Mouse (Mus musculus): Measurements from ENCODE around the gene Snrk.

The Snrk gene

DNA sequence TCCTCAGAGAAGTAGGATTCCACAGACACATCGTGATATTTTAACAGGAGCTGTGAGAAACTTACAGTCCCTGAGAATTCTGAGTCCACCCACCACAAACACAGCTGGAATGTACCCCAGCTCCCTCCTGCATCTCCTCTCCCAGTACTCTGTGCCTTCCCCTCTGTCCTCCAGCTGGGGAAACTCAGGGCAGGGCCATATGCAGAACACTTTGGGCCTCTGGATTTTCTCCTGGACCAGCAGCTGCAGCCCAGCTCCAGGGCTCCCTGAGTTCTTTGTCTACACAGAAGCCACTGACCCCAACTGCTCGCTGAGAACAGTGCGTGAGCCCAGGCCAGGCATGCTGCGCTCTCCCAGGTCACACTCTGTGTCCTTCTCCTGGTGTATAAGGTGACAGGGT, 66.0 kb downstream of the Snrk start:
- DNase-seq (ENCODE audit: extremely low spot score) = no peak

DNA sequence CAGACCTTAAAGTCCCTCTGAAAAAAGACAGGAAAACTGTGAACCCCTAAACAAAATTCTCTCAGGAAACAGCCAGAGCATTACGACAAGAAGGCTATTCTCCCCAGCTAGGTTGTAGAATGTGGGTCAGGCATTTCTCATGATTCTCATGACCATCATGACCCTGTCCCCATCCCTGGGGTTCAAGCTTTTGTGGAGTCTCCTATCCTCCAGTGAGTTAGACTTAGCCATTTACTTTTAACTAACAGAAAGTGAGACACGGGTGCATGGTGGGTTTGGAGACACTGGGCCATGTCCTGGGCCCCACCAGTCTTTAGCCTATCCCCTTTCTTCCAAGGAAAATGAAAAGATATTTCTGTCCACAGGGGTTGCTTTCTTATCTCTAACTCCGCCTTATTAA, 67.3 kb downstream of the Snrk start:
- DNase-seq (ENCODE audit: extremely low spot score) = no peak

DNA sequence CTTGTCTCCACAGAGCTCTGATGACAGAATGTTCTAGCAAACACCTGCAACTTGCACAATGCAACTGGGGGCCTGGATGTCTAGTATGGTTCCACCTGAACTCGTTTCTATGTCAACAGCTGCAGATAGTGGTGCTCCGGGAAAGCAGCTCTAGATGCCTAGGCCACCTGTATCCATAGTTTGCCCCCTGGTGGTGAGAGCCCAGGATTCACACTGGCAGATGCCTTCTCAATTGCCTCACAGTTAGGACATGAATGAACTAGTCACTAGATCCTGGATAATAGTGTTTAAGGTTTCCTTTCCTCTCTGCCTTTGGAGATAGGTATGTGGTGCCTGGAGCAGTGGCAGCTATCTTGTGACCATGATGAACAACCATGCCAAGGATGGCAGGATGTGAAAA, 68.0 kb downstream of the Snrk start:
- peak; percentile 59 for DNase-seq (ENCODE audit: extremely low spot score)

DNA sequence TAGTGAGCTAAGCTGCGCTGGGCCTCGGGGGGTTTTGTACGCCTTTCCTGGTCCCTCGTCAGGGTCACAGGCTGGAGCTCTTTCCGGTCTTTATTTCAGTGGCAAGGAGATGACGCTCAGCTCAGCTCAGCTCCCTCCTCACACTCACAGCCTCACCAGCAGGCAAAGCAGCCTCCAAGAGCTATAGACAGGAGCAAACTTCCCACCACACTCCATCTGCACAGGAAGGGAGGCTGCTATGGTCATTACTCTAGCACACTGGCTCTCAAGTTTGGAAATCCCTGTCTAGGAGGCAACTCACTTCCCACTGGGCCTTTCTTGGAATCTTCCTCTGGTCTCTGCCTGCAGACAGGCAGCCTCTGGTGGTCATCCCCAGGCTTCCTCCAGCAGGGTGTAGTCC, 68.9 kb downstream of the Snrk start:
- no peak for DNase-seq (ENCODE audit: extremely low spot score)

- no peak for DNase-seq (ENCODE audit: extremely low spot score)
These were observed 69.7 kb downstream of the Snrk start for GRCm38 (mm10) chr9:122186643-122187226.

DNA sequence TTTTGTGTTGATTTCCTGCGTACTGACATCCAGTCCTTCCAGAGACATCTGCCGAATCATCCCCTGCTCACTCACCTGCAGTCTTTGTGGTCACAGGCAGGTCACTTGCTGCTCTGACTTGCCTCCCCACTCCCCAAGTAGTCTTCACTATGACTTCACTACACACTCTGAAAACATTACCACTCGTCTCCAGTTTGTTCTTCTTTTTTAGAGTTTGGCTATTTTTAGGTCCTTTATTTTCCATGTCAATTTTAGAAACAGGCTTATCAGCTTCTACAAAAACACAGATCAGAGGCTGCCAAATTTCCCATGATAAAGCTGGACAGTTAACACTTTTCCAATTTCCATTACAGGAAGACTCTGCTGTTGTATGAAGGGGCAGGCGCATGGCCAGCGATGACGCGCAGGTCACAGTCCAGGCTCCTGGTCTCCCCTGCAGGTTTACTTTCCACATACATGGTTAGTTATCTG, 70.4 kb downstream of the Snrk start:
- no peak for DNase-seq (ENCODE audit: extremely low spot score)

- no peak for DNase-seq (ENCODE audit: extremely low spot score)
These were observed 71.7 kb downstream of the Snrk start for GRCm38 (mm10) chr9:122188724-122189123.

DNA sequence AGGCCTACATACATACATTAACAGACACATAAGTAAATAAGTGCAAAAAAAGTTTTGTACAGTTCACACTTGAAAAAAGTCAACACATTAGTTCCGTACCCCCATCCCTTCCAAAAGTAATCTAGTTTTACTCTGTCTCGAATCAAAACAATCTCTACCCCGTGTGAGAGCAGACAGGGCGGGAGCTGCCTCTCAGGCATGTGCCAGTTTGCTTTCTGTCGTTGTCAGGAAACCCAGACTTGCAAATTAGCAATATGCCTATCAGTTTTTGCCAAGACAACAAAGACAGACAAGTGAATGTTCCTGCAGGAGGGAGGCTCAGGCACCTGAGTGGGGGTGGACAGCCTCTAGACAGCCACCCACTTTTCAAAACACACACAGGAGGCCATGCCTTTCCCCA, 76.3 kb downstream of the Snrk start:
- no peak for DNase-seq (ENCODE audit: extremely low spot score)

DNA sequence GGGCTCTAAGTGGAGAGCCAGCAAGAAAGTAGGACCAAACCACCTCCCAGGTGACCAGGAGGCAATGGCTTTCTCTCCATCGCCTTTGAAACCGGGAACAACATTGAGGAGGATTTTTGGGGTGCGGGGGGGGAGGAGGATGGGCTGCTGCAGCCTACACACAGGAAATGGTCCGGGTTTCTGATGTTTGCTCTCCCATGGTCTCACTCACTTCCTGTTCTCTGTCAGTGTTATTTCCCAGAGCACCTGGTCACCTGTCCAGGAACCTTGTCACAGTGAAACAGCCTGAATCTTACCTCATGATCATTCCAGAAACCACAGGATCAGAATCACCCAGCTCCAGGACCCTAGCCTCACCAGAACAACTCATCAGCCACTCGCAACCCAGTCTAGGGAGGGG, 76.8 kb downstream of the Snrk start:
- no peak for DNase-seq (ENCODE audit: extremely low spot score)

DNA sequence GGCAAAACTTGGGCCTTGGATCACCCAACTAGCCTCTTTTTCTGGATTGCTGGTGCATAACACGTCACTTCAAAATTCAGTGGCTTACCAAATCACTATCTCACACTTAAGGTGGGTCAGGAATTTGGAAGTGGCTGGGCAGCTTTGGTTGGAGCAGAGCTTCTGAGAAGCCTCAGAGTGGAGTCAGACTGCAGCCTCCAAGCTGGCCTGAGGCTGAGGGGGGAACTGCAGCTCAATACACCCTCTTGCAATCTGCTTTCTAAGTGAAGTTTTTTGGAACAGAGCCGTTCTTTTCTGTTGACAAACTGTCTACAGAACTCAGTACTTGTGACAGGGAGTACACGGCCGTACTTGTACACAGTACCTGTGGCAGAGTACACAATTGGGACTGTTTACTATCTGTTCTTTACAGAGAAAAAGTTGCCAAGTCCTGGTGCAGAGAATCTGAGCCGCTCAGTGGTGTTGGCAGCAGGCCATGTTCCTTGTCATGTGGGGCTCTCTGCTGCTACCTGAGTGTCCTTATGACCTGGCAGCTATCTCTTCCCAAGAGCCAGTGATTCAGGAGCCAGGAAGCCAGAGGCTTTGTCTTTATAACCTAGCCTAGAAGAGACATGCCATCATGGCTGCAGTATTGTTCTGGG, 78.1 kb downstream of the Snrk start:
- DNase-seq (ENCODE audit: extremely low spot score) = no peak

GRCm38 (mm10) chr9:122197021-122197420, 80.0 kb downstream of the Snrk start:
- no peak for DNase-seq (ENCODE audit: extremely low spot score)

DNA sequence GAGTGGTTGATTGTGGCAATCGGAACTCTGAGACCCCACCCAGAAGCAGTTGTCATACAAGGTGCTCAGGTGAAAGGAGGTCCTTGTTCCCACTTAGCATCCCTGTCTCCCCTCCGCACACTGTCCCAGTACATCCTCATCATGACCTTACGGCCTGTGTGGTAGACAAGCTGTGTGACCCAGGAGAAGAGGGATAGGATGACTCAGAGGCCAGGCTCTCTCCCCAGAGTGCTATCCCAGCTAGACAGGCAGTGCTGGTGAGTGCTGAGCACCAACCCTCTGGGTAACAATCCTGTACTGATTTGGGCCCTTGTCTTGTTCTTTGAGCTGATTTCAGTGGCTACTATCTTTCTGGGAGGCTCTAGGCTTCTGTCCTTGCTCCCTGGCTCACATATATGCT, 81.6 kb downstream of the Snrk start:
- no peak for DNase-seq (ENCODE audit: extremely low spot score)

DNA sequence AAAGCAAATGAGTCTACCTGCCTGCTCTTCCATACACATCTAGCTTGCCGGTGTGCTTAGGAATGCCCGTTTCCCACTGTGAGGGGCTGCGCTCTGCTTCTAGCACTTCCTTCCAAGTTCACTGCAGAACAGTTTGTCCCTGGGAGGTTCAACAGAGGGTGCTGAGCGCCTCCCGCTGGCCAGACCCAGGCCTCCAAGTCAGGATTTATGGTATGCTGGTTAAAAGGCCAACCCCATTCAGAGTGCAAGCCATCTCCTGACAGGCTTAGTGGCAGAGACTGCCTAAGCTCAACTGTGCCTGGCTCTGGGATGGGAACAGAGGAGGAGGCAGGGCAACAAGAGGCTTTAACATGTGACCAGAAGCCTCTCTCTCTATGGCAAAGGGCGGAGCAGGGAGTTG, 82.2 kb downstream of the Snrk start:
- DNase-seq (ENCODE audit: extremely low spot score) = peak; percentile 57

DNA sequence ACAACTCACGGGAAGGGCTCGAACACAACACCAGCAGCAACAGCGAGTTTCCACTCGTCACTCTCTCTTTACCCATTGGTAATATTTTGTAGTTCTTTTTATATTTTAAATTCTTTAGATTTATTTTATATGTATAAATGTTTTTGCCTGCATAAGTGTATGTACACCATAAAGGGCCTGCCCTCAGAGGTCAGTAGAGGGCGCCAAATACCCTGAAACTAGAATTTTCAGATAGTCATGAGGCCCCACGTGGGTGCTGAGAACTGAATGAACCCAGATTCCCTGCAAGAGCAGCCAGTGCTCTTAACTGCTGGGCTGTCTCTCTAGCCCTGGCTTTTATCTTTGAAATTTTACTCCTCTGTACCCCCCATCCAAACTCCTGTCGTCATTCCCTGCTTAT, 87.4 kb downstream of the Snrk start:
- DNase-seq (ENCODE audit: extremely low spot score) = peak; percentile 49

GRCm38 (mm10) chr9:122205543-122206200, 88.6 kb downstream of the Snrk start:
- DNase-seq (ENCODE audit: extremely low spot score) = no peak

- no peak for DNase-seq (ENCODE audit: extremely low spot score)
These were observed 91.2 kb downstream of the Snrk start for GRCm38 (mm10) chr9:122208311-122208710.

DNA sequence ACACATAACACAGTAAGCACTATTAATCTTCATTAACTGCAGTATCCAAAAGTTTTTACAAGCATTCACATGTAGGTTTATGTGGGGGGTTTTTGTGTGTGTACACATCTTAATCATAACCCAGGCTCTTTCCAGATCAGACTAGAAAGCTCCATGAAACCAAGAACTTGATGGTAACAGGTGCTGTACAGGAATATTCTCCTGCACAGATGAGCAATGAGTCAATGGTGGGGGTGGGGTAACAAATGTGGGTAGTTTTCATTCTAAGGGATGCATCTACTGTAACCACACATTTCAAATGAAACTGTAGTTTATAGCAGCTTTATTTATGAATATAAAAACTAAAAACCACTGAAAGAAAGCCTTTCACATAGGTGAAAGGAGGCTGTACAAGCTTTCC, 98.1 kb downstream of the Snrk start:
- DNase-seq (ENCODE audit: extremely low spot score) = no peak

- no peak for DNase-seq (ENCODE audit: extremely low spot score)
These were observed 100.0 kb downstream of the Snrk start for GRCm38 (mm10) chr9:122216945-122217529.
